Mouse (Mus musculus): Measurements from ENCODE around the gene Gm28308. TPM values are rescaled to one million over a fixed set of nuclear protein-coding genes. Genes with fewer than 3 reads are reported as not detected.

Gm28308 gene
- total and polyA plus RNA-seq, 3 experiments: not detected

GRCm38 (mm10) chr6:52224895-52225611, 11.9 kb upstream of the Gm28308 start:
- in situ Hi-C loops (cut with MboI; ENCODE audit: low pct_ligation_motif_present, low pct_unique_long_range_greater_than_20kb, low sequenced_read_pairs): loop anchor here (10.0 to 25.0 kb wide), 3 partner anchors 213 to 1010 kb away; partner anchors contain the start of gene Skap2
- no peak for DNase-seq (ENCODE audit: extremely low read depth)
- no peak overlapping the region for H3K4me2 ChIP-seq (ENCODE audit: insufficient read depth, low read depth, poor library complexity, severe bottlenecking)
- peaks cover 4 to 20% of the 10 kb centered on the region in 2 experiments for H3K36me3 ChIP-seq (replicated peaks in 1 of 2; ENCODE audit: control insufficient read depth in 1 of 2, insufficient read depth in 1 of 2, low read length in 1 of 2)
- no peak overlapping the region for H3K9ac ChIP-seq (ENCODE audit: insufficient read depth, low read depth)
- peaks cover 0 to 13% of the 10 kb centered on the region in 2 experiments; a peak in 2 of 4 replicates for H3K4me1 ChIP-seq (ENCODE audit: control insufficient read depth in 1 of 2, insufficient read depth in 2 of 2)
- no peak for TF ChIP-seq ZKSCAN1 (IDR thresholded peaks at IDR 0.05; ENCODE audit: borderline replicate concordance, low read depth, low read length)
- no peak for TF ChIP-seq E2F4 (IDR thresholded peaks at IDR 0.05; ENCODE audit: insufficient replicate concordance, low read depth, low read length)
- TF ChIP-seq MYC (IDR thresholded peaks at IDR 0.05; ENCODE audit: low read depth, low read length): no peak
- TF ChIP-seq NELFE (IDR thresholded peaks at IDR 0.05; ENCODE audit: low read depth, low read length): no peak
- no peak for TF ChIP-seq UBTF (IDR thresholded peaks at IDR 0.05; ENCODE audit: low read depth, low read length)
- no peak for TF ChIP-seq USF1 (IDR thresholded peaks at IDR 0.05; ENCODE audit: low read depth, low read length)
- TF ChIP-seq RCOR1 (conservative IDR thresholded peaks at IDR 0.05; ENCODE audit: low read depth, low read length): no peak
- TF ChIP-seq BHLHE40 (IDR thresholded peaks at IDR 0.05; ENCODE audit: low read depth, low read length): no peak
- TF ChIP-seq JUND (conservative IDR thresholded peaks at IDR 0.05; ENCODE audit: low read depth, low read length): no peak
- TF ChIP-seq CTCF (conservative IDR thresholded peaks at IDR 0.05 in 1 of 2, IDR thresholded peaks at IDR 0.05 in 1 of 2; ENCODE audit: low read depth in 2 of 2, low read length in 2 of 2): no peak
- TF ChIP-seq JUN (IDR thresholded peaks at IDR 0.05; ENCODE audit: insufficient read depth, low read depth, low read length): no peak
- no peak for TF ChIP-seq MEF2A (IDR thresholded peaks at IDR 0.05; ENCODE audit: borderline replicate concordance, low read depth, low read length)
- TF ChIP-seq TCF12 (IDR thresholded peaks at IDR 0.05; ENCODE audit: low read depth, low read length): no peak
- TF ChIP-seq RAD21 (IDR thresholded peaks at IDR 0.05; ENCODE audit: low read depth, low read length): no peak
- no peak for TF ChIP-seq PAX5 (IDR thresholded peaks at IDR 0.05; ENCODE audit: low read length)
- no peak overlapping the region for H3K4me3 ChIP-seq (replicated peaks in 1 of 3; ENCODE audit: low read depth in 2 of 3, low read length in 2 of 3, poor library complexity in 1 of 3)
- H3K27ac ChIP-seq (ENCODE audit: insufficient read depth, low read depth): no peak overlapping the region
- dilution Hi-C loops (cut with MboI; ENCODE audit: extremely low pct_ligation_motif_present, extremely low pct_unique_long_range_greater_than_20kb, low sequenced_read_pairs): no loop called here
- H3K27me3 ChIP-seq (replicated peaks): no peaks in the 10 kb centered on the region
- H3K79me2 ChIP-seq (replicated peaks; ENCODE audit: control insufficient read depth, extremely low read depth, insufficient read depth, poor library complexity, severe bottlenecking): no peaks in the 10 kb centered on the region
- H3K9me3 ChIP-seq (replicated peaks; ENCODE audit: low read length): peaks cover 18% of the 10 kb centered on the region

- peaks cover 0 to 13% of the 10 kb centered on the region in 2 experiments; a peak in 2 of 4 replicates for H3K4me1 ChIP-seq (ENCODE audit: control insufficient read depth in 1 of 2, insufficient read depth in 2 of 2)
- H3K4me3 ChIP-seq (replicated peaks in 1 of 3; ENCODE audit: low read depth in 2 of 3, low read length in 2 of 3, poor library complexity in 1 of 3): no peak overlapping the region
- no peak overlapping the region for H3K4me2 ChIP-seq (ENCODE audit: insufficient read depth, low read depth, poor library complexity, severe bottlenecking)
- DNase-seq (ENCODE audit: extremely low read depth): no peak
- H3K9me3 ChIP-seq (replicated peaks; ENCODE audit: low read length): peaks cover 10% of the 10 kb centered on the region
- no peaks in the 10 kb centered on the region for H3K79me2 ChIP-seq (replicated peaks; ENCODE audit: control insufficient read depth, extremely low read depth, insufficient read depth, poor library complexity, severe bottlenecking)
- dilution Hi-C loops (cut with MboI; ENCODE audit: extremely low pct_ligation_motif_present, extremely low pct_unique_long_range_greater_than_20kb, low sequenced_read_pairs): no loop called here
- no peak overlapping the region for H3K27ac ChIP-seq (ENCODE audit: insufficient read depth, low read depth)
- peaks cover 0 to 12% of the 10 kb centered on the region in 2 experiments for H3K36me3 ChIP-seq (replicated peaks in 1 of 2; ENCODE audit: control insufficient read depth in 1 of 2, insufficient read depth in 1 of 2, low read length in 1 of 2)
- H3K9ac ChIP-seq (ENCODE audit: insufficient read depth, low read depth): no peak overlapping the region
- H3K27me3 ChIP-seq (replicated peaks): no peaks in the 10 kb centered on the region
- TF ChIP-seq USF1 (IDR thresholded peaks at IDR 0.05; ENCODE audit: low read depth, low read length): no peak
- no peak for TF ChIP-seq ELF1 (IDR thresholded peaks at IDR 0.05; ENCODE audit: low read depth, low read length)
- TF ChIP-seq MAFK (IDR thresholded peaks at IDR 0.05; ENCODE audit: insufficient replicate concordance, low read length): no peak
- no peak for TF ChIP-seq EP300 (IDR thresholded peaks at IDR 0.05; ENCODE audit: low read length)
- TF ChIP-seq USF2 (conservative IDR thresholded peaks at IDR 0.05; ENCODE audit: low read depth, low read length): no peak
- in situ Hi-C loops (cut with MboI; ENCODE audit: low pct_ligation_motif_present, low pct_unique_long_range_greater_than_20kb, low sequenced_read_pairs): loop anchor here (10.0 to 25.0 kb wide), 3 partner anchors 212 to 1009 kb away; partner anchors contain the start of gene Skap2
Measured at GRCm38 (mm10) chr6:52223939-52224760, 11.0 kb upstream of the Gm28308 start.
